Mouse (Mus musculus) G1E (cell line): ENCODE measurements around the gene Ruvbl2.

Experiments used
- CTCF ChIP-seq: IDR thresholded peaks from 2 replicates; pipeline ENCODE4 v1.5.1; 2012; ENCODE audit warnings: low read depth, low read length, inconsistent platforms, mixed read lengths
- GATA1 ChIP-seq: IDR thresholded peaks from 2 replicates; pipeline ENCODE4 v1.6.1; 2012; ENCODE audit warnings: borderline replicate concordance, low read length, inconsistent platforms, mixed read lengths

GRCm38 (mm10) chr7:45374620-45375019 is 63.3 kb downstream of the Ruvbl2 start:
- TF ChIP-seq CTCF, result no peak
- TF ChIP-seq GATA1, result no peak
